Mouse (Mus musculus): ENCODE measurements at regions not wholly inside any gene's neighbourhood (a gene's known extent, or its start where the extent isn't known, plus 50 kb on each side); places are given as distances from the start of the nearest gene placed in this dataset.

- TF ChIP-seq POLR2A (IDR thresholded peaks at IDR 0.05; ENCODE audit: control insufficient read depth in 1 of 2, insufficient read depth in 1 of 2, low read depth in 1 of 2, low read length in 2 of 2, poor library complexity in 1 of 2): no peak
- no peak for TF ChIP-seq MEF2A (IDR thresholded peaks at IDR 0.05; ENCODE audit: extremely low read depth, insufficient replicate concordance, low read depth, low read length, poor library complexity, severe bottlenecking)
- TF ChIP-seq MYB (IDR thresholded peaks at IDR 0.05; ENCODE audit: low read depth, low read length): no peak
- no peak for TF ChIP-seq CTCF (IDR thresholded peaks at IDR 0.05 in 2 of 3, conservative IDR thresholded peaks at IDR 0.05 in 1 of 3; ENCODE audit: control insufficient read depth in 1 of 3, insufficient read depth in 1 of 3, low read depth in 2 of 3, low read length in 3 of 3, poor library complexity in 1 of 3, severe bottlenecking in 1 of 3)
- TF ChIP-seq KAT2A (conservative IDR thresholded peaks at IDR 0.05; ENCODE audit: low read depth, low read length): no peak
- no peak for TF ChIP-seq TAL1 (IDR thresholded peaks at IDR 0.05; ENCODE audit: low read length)
- TF ChIP-seq SMC3 (IDR thresholded peaks at IDR 0.05; ENCODE audit: low read depth, low read length): no peak
- TF ChIP-seq USF1 (IDR thresholded peaks at IDR 0.05; ENCODE audit: low read depth, low read length): no peak
- TF ChIP-seq ZC3H11A (IDR thresholded peaks at IDR 0.05; ENCODE audit: low read depth, low read length): no peak
- no peak for TF ChIP-seq HCFC1 (IDR thresholded peaks at IDR 0.05; ENCODE audit: low read depth, low read length)
- TF ChIP-seq UBTF (IDR thresholded peaks at IDR 0.05; ENCODE audit: borderline replicate concordance, insufficient read depth, low read depth, low read length): no peak
- no peak for TF ChIP-seq MAFK (IDR thresholded peaks at IDR 0.05; ENCODE audit: borderline replicate concordance, low read depth, low read length)
Observed at GRCm38 (mm10) chr6:117255399-117256098, 87.2 kb downstream of the Cxcl12 start.
